Mouse (Mus musculus) stomach, embryonic 14.5 days (tissue): ENCODE results near the gene Cd24a. TPM values are rescaled to one million over a fixed set of nuclear protein-coding genes. Genes with fewer than 3 reads are reported as not detected.

Experiments used
- ATAC-seq: fragments of 200-750 bp; cut with Nextera tagmentation; 2 replicates; pipeline ENCODE4 v1.8.0; 2017; ENCODE audit warnings: low read depth, moderate TSS enrichment; ENCODE audit not compliant: insufficient number of reproducible peaks, insufficient read depth, low FRiP score
- H3K27ac ChIP-seq: fragments of 300-500 bp; sonication (generic); 2 replicates; pipeline ENCODE4 v1.5.1; 2014; ENCODE audit warnings: mild to moderate bottlenecking, low read length, moderate library complexity, mixed read lengths
- H3K27me3 ChIP-seq: fragments of 300-500 bp; sonication (generic); 2 replicates; pipeline ENCODE4 v1.6.1; 2014; ENCODE audit warnings: low read length, control low read depth, mixed read lengths; ENCODE audit not compliant: control insufficient read depth, insufficient read depth
- H3K36me3 ChIP-seq: fragments of 300-500 bp; sonication (generic); 2 replicates; pipeline ENCODE4 v1.6.1; 2014; ENCODE audit warnings: mild to moderate bottlenecking, control low read depth, low read length, moderate library complexity, mixed read lengths; ENCODE audit not compliant: control insufficient read depth, insufficient read depth
- H3K4me1 ChIP-seq: fragments of 300-500 bp; sonication (generic); 2 replicates; pipeline ENCODE4 v1.6.1; 2014; ENCODE audit warnings: low read length, control low read depth, mixed read lengths; ENCODE audit not compliant: control insufficient read depth, insufficient read depth
- H3K4me2 ChIP-seq: fragments of 300-500 bp; sonication (generic); replicated peaks from 2 replicates; pipeline ENCODE4 v1.6.1; 2014; ENCODE audit warnings: low read depth, low read length, control low read depth
- H3K4me3 ChIP-seq: fragments of 300-500 bp; sonication (generic); 2 replicates; pipeline ENCODE4 v1.5.1; 2014; ENCODE audit warnings: low read depth, low read length, control low read depth
- H3K9ac ChIP-seq: fragments of 300-500 bp; sonication (generic); replicated peaks from 2 replicates; pipeline ENCODE4 v1.6.1; 2014; ENCODE audit warnings: low read depth, mild to moderate bottlenecking, control low read depth, low read length, moderate library complexity, mixed read lengths
- H3K9me3 ChIP-seq: fragments of 300-500 bp; sonication (generic); 2 replicates; pipeline ENCODE4 v1.6.1; 2016; ENCODE audit warnings: low read depth, low read length, control low read depth; ENCODE audit not compliant: control insufficient read depth
- WGBS: fragments of 180-500 bp; shearing (Covaris S2); extraction: QIAGEN DNeasy Blood & Tissue Kit; methylation state at CpG from one replicate; pipeline ENCODE4 v1.1.7; 2014; 5-methylcytosine and 5-hydroxymethylcytosine counted together
- polyA plus RNA-seq: library from polyadenylated mRNA; unstranded; fragments of >200 nt; fragmentation: Nextera tagmentation; extraction: Ambion mirVana; gene quantifications from 2 replicates; pipeline ENCODE4 v1.2.1, GENCODE M21; 2014

Gene Cd24a
- polyA plus RNA-seq, result 351 and 380 TPM in 2 replicates

GRCm38 (mm10) chr10:43577997-43578331 is at the start of gene Cd24a:
Cd24a (plus strand) TSS chr10:43578284.
- H3K4me1 ChIP-seq, result no peaks in the 10 kb centered on the region
- H3K27me3 ChIP-seq, result no peaks in the 10 kb centered on the region
- under 1% methylated on average over 6 of the region's 6 CpGs for WGBS
- peak within 1 kb of the TSS; percentile 90 for H3K9ac ChIP-seq
- peak within 1 kb of the TSS; percentile 97 for H3K27ac ChIP-seq
- H3K9me3 ChIP-seq, result no peaks in the 10 kb centered on the region
- H3K4me3 ChIP-seq, result peak within 1 kb of the TSS; percentile 77
- peak within 1 kb of the TSS; percentile 92 for H3K4me2 ChIP-seq
- peaks cover 5% of the 10 kb centered on the region; the same call in 1 of the 2 replicates for H3K36me3 ChIP-seq
- ATAC-seq, result no peak

DNA sequence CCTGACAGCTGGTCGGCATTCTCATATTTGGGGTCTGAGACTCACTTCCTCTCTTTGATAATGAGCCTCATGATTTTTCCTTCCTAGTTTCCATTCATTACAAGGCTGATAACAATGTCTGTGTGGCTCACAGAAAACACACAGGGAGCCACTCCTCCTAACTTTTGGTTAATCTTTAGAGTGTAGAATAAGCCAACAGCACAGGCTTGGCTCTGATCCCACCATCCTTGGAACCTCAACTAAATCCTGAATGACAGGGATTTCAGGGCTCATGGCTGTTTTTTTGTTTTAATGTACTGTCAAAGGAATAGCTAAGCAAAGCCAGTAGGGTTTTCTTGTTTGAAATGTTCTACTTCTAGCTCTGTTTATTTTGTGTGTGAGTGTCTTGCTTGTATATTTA is 43.7 kb upstream of the Cd24a start:
- H3K4me3 ChIP-seq, result no peak overlapping the region
- H3K9me3 ChIP-seq, result no peaks in the 10 kb centered on the region
- no peak for ATAC-seq
- no peak overlapping the region for H3K4me2 ChIP-seq
- WGBS, result 65% methylated on average over 1 of the region's 1 CpGs
- no peak overlapping the region for H3K9ac ChIP-seq
- peaks cover 5% of the 10 kb centered on the region; the same call in 1 of the 2 replicates for H3K4me1 ChIP-seq
- H3K27me3 ChIP-seq, result no peaks in the 10 kb centered on the region
- peaks cover 30% of the 10 kb centered on the region for H3K36me3 ChIP-seq
- H3K27ac ChIP-seq, result no peak overlapping the region

GRCm38 (mm10) chr10:43537652-43538051 is 40.4 kb upstream of the Cd24a start:
- 91% methylated on average over 7 of the region's 7 CpGs for WGBS

GRCm38 (mm10) chr10:43538831-43539230 is 39.3 kb upstream of the Cd24a start:
- H3K9ac ChIP-seq, result no peak overlapping the region
- H3K4me3 ChIP-seq, result no peak overlapping the region
- WGBS, result 83% methylated on average over 5 of the region's 5 CpGs
- H3K4me2 ChIP-seq, result no peak overlapping the region
- H3K4me1 ChIP-seq, result peaks cover 13% of the 10 kb centered on the region
- H3K36me3 ChIP-seq, result peaks cover 3% of the 10 kb centered on the region; the same call in 1 of the 2 replicates
- no peak overlapping the region for H3K27ac ChIP-seq
- H3K27me3 ChIP-seq, result no peaks in the 10 kb centered on the region
- no peaks in the 10 kb centered on the region for H3K9me3 ChIP-seq
- no peak for ATAC-seq

More at GRCm38 (mm10) chr10:43537652-43538051, 40.4 kb upstream of the Cd24a start:
- no peak overlapping the region for H3K9ac ChIP-seq
- no peak overlapping the region for H3K4me2 ChIP-seq
- no peaks in the 10 kb centered on the region for H3K27me3 ChIP-seq
- H3K36me3 ChIP-seq, result peaks cover 3% of the 10 kb centered on the region; the same call in 1 of the 2 replicates
- H3K4me3 ChIP-seq, result no peak overlapping the region
- no peak for ATAC-seq
- no peaks in the 10 kb centered on the region for H3K9me3 ChIP-seq
- peaks cover 13% of the 10 kb centered on the region for H3K4me1 ChIP-seq
- H3K27ac ChIP-seq, result no peak overlapping the region

GRCm38 (mm10) chr10:43539746-43540310 is 38.3 kb upstream of the Cd24a start:
- ATAC-seq, result no peak
- Histone ChIP-seq H3K9me3 (no peaks in the 10 kb centered on the region), H3K27ac (no peak overlapping the region; the same call in 1 of the 2 replicates), H3K36me3 (peaks cover 3% of the 10 kb centered on the region; the same call in 1 of the 2 replicates), H3K4me1 (peaks cover 13% of the 10 kb centered on the region), H3K27me3 (no peaks in the 10 kb centered on the region), H3K4me3 (peak overlapping the region; percentile 69), H3K9ac (peak overlapping the region; percentile 87), H3K4me2 (peak overlapping the region; percentile 59)
- 16% methylated on average over 12 of the region's 12 CpGs for WGBS

GRCm38 (mm10) chr10:43540442-43541152 is 37.5 kb upstream of the Cd24a start, which contains the start of gene 1700021F05Rik:
1700021F05Rik (minus strand) TSS chr10:43540994.
- H3K4me2 ChIP-seq, result peak within 1 kb of the TSS; percentile 59
- H3K27me3 ChIP-seq, result no peaks in the 10 kb centered on the region
- peak; percentile 99 for ATAC-seq
- H3K27ac ChIP-seq, result peak within 1 kb of the TSS; percentile 35
- H3K9ac ChIP-seq, result peak within 1 kb of the TSS; percentile 87
- WGBS, result 1% methylated on average over 47 of the region's 56 CpGs
- peaks cover 3% of the 10 kb centered on the region; the same call in 1 of the 2 replicates for H3K36me3 ChIP-seq
- peak within 1 kb of the TSS; percentile 69 for H3K4me3 ChIP-seq
- H3K4me1 ChIP-seq, result peaks cover 13% of the 10 kb centered on the region
- no peaks in the 10 kb centered on the region for H3K9me3 ChIP-seq

GRCm38 (mm10) chr10:43541153-43541544 is 36.9 kb upstream of the Cd24a start:
- WGBS, result 35% methylated on average over 8 of the region's 8 CpGs
- Histone ChIP-seq H3K4me3 (peak overlapping the region; percentile 69; the same call in 1 of the 2 replicates), H3K9ac (no peak overlapping the region), H3K27me3 (no peaks in the 10 kb centered on the region), H3K4me1 (peaks cover 13% of the 10 kb centered on the region), H3K36me3 (peaks cover 3% of the 10 kb centered on the region; the same call in 1 of the 2 replicates), H3K4me2 (no peak overlapping the region; the same call in 1 of the 2 replicates), H3K9me3 (no peaks in the 10 kb centered on the region), H3K27ac (no peak overlapping the region)
- 0 out of 2 replicates have a peak, but pooled peaks have one; percentile 1 for ATAC-seq

GRCm38 (mm10) chr10:43549411-43549810 is 28.7 kb upstream of the Cd24a start:
- H3K9ac ChIP-seq, result no peak overlapping the region
- no peaks in the 10 kb centered on the region for H3K36me3 ChIP-seq
- no peak for ATAC-seq
- WGBS, result 58% methylated on average over 5 of the region's 5 CpGs
- no peaks in the 10 kb centered on the region for H3K4me1 ChIP-seq
- H3K9me3 ChIP-seq, result no peaks in the 10 kb centered on the region
- H3K4me2 ChIP-seq, result no peak overlapping the region
- H3K4me3 ChIP-seq, result no peak overlapping the region
- H3K27me3 ChIP-seq, result no peaks in the 10 kb centered on the region
- H3K27ac ChIP-seq, result no peak overlapping the region
